Mouse (Mus musculus) megakaryocyte, embryonic 14.5 days (primary cell): ENCODE measurements around the gene Cxcl5. TPM values are rescaled to one million over a fixed set of nuclear protein-coding genes. Genes with fewer than 3 reads are reported as not detected.
"Not testable (repeated sequence)": the region's sequence is repeated elsewhere in the genome, so short reads cannot be mapped to it uniquely, and the experiment has no call there.

ENCODE experiments used
- H3K27me3 ChIP-seq: replicated peaks from 2 replicates; pipeline ENCODE3; 2012; ENCODE audit warnings: inconsistent platforms
- H3K36me3 ChIP-seq: replicated peaks from 2 replicates; pipeline ENCODE3; 2012; ENCODE audit warnings: low read length, inconsistent platforms, mixed read lengths
- H3K4me1 ChIP-seq: 2 replicates; pipeline ENCODE4 v1.6.1; 2012; ENCODE audit warnings: inconsistent platforms
- H3K4me3 ChIP-seq: replicated peaks from 2 replicates; pipeline ENCODE3; 2012; ENCODE audit warnings: moderate library complexity, mild to moderate bottlenecking, inconsistent platforms
- H3K9me3 ChIP-seq: 2 replicates; pipeline ENCODE4 v1.6.1; 2012; ENCODE audit warnings: inconsistent platforms
- FLI1 ChIP-seq: IDR thresholded peaks from 2 replicates; pipeline ENCODE4 v1.6.1; 2012; ENCODE audit warnings: low read length, inconsistent platforms, mixed read lengths
- GATA1 ChIP-seq: IDR thresholded peaks from 3 replicates; pipeline ENCODE4 v1.6.1; 2012; ENCODE audit warnings: mixed read lengths, low read length, inconsistent platforms, borderline replicate concordance
- polyA plus RNA-seq: library from polyadenylated mRNA; stranded (reverse); fragments of >175 nt; gene quantifications from 2 replicates; pipeline ENCODE4 v1.2.3, GENCODE M21; 2012; ENCODE audit warnings: low replicate concordance; ENCODE audit not compliant: insufficient read depth

The Cxcl5 gene
- polyA plus RNA-seq, 1 experiment = 0.36 TPM

DNA sequence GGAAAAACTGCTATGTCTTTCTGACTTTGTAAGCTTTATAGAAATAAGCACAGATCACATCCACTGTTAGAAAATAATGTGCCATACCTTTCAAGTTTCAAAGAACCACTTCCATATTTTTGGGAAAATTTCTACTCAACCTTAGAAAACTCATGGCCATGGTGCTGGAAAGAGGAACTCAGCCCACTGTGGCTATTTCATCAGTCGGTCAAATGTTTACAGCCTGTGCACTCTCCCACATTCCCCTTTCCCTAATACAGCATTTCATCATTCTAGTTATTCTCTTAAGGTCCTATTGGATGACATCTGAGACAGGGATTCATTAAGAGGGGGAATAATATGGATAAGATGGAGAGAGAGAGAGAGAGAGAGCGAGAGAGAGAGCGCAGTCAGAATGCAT is 24.5 kb downstream of the Cxcl5 start:
- Histone ChIP-seq H3K36me3 (no peaks in the 10 kb centered on the region), H3K27me3 (no peaks in the 10 kb centered on the region), H3K9me3 (no peaks in the 10 kb centered on the region), H3K4me3 (no peak overlapping the region), H3K4me1 (peaks cover 71% of the 10 kb centered on the region)
- TF ChIP-seq FLI1 (no peak), GATA1 (no peak)

DNA sequence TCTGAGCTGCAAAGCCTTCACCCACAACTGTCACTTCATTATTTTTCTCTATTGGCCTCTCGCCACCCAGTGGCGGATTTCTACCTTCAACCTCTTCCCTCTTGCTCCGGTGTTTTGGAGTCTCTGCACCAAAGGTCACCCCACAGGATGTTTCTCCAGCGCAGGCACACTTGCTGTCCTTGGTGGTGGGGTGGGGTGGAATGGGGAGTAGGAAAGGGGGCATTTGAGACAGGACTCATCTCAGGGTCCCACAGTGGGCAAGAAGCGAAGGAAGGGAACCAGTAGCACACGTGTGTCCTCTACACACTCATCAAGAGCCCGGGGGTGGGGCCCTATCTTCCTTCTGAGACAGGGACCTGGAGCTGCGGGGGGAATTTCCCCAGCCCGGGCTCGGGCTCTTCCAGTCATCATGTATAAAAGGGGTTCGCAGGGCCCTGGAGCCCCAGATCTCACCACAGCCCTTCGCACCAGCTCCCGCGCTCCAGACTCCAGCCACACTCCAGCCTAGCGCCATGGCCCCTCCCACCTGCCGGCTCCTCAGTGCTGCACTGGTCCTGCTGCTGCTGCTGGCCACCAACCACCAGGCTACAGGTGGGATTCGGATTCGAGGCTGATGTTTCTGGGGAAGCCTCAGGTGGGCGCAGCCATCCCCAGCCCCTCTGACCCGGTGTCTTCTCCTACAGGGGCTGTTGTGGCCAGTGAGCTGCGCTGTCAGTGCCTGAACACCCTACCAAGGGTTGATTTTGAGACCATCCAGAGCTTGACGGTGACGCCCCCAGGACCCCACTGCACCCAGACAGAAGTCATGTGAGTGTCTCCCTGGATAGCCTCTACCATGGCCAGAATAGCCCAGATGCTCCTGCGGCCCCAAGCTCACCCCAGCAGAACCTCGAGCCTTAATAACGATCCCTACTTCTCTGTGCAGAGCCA is 26.8 kb downstream of the Cxcl5 start, which contains the start of gene Cxcl3:
Gene Cxcl3, plus strand, starts transcription at position 445 of the 930 bp plus-strand sequence.
- Histone ChIP-seq H3K4me3 (peak within 1 kb of the TSS; percentile 90), H3K27me3 (no peaks in the 10 kb centered on the region), H3K9me3 (no peaks in the 10 kb centered on the region), H3K36me3 (no peaks in the 10 kb centered on the region), H3K4me1 (peaks cover 70% of the 10 kb centered on the region)
- TF ChIP-seq FLI1 (no peak), GATA1 (no peak)

GRCm38 (mm10) chr5:90788114-90788513 is 29.0 kb downstream of the Cxcl5 start:
- no peaks in the 10 kb centered on the region for H3K36me3 ChIP-seq
- H3K9me3 ChIP-seq = no peaks in the 10 kb centered on the region
- peaks cover 56% of the 10 kb centered on the region for H3K4me1 ChIP-seq
- TF ChIP-seq GATA1 = no peak
- TF ChIP-seq FLI1 = no peak
- no peak overlapping the region for H3K4me3 ChIP-seq
- no peaks in the 10 kb centered on the region for H3K27me3 ChIP-seq

DNA sequence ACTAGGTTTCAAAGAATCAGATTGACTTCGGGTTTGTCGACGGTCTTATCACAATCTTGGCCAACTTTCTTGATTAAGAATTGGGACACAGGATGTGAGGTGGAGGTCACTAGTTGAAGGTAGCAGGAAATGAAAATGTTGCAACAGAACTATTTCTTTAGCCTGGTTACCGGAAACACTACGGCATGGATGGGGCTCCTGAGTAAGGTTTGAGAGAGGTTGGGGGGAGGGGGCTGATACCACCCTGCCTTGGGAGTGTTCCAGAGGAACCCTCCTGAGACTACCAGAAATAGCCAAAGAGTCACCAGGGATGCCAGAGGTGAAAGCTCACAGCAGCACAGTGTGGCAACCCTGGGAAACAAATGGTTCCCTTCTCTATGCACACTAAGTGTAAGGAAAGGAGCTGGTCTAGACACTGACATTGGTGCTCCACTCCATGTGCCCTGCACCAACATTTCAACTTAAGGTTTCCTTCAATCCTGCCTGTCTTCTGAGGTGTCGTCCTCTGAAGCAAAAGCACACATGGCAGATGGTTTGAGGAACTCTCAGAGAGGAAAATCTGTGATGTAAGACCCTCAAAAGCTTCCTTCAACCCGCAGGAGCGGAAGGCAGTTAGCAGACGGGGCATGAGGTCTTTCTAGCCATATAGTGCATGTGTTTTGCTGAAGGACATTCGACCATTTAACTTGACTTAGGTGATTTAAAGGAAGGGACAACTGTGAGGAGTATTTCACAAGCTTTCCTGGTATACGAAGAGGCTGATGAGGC is 30.3 kb downstream of the Cxcl5 start:
- Histone ChIP-seq H3K4me3 (peak overlapping the region; percentile 48), H3K27me3 (no peaks in the 10 kb centered on the region), H3K36me3 (no peaks in the 10 kb centered on the region), H3K4me1 (peaks cover 44% of the 10 kb centered on the region), H3K9me3 (no peaks in the 10 kb centered on the region)
- no peak for TF ChIP-seq GATA1
- TF ChIP-seq FLI1 = no peak

DNA sequence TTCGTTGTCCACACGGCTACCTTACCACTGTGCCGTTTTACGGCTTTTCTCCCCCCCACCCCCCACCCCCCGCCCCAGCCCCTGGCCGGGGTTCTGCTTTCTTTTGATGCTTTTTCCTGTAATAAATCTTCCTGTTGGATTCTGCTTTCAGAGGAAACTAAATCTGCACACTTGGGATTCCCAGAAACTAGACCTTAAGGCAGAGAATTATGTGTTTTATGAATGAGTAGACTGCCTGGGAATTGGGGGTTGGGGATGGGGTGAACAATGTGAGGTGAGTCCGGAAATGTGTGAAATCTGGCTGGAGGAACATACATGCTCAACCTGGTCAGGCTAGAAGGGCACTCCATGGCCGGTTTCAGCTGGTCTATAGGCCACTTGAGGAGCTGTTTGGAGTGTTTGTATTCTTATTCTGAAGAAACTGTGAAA is 30.9 kb downstream of the Cxcl5 start:
- Histone ChIP-seq H3K27me3 (no peaks in the 10 kb centered on the region), H3K36me3 (no peaks in the 10 kb centered on the region), H3K9me3 (no peaks in the 10 kb centered on the region), H3K4me1 (peaks cover 38% of the 10 kb centered on the region), H3K4me3 (no peak overlapping the region)
- TF ChIP-seq GATA1 (no peak), FLI1 (no peak)

GRCm38 (mm10) chr5:90794195-90794625 is 35.0 kb downstream of the Cxcl5 start, which contains the start of gene Cxcl15:
Cxcl15 (plus strand) TSS chr5:90794534.
- TF ChIP-seq FLI1 (no peak), GATA1 (no peak)
- Histone ChIP-seq H3K36me3 (no peaks in the 10 kb centered on the region), H3K27me3 (no peaks in the 10 kb centered on the region), H3K4me3 (no peak within 1 kb of the TSS), H3K4me1 (peaks cover 25% of the 10 kb centered on the region), H3K9me3 (no peaks in the 10 kb centered on the region)

DNA sequence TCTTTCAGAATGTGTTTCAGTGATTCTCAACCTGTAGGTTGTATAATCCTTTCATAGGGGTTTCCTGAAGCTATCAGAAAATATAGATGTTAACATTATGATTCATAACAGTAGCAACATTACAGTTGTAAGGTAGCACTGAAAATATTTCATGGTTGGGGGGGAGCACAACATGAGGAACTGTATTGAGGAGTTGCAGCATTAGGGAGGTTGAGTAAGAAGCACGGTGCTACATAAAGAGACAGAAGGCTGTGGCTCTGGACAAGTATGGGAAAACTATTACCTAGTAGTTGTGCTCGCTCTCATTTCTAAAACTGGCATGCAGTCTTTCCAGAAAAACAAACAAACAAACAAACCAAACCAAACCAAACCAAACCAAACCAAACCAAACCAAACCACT is 36.2 kb downstream of the Cxcl5 start:
- H3K4me1 ChIP-seq = peaks cover 17% of the 10 kb centered on the region
- H3K4me3 ChIP-seq, H3K9me3 ChIP-seq, H3K27me3 ChIP-seq, H3K36me3 ChIP-seq: not testable (repeated sequence)

GRCm38 (mm10) chr5:90804574-90804973 is 45.4 kb downstream of the Cxcl5 start:
- no peaks in the 10 kb centered on the region for H3K27me3 ChIP-seq
- H3K9me3 ChIP-seq = no peaks in the 10 kb centered on the region
- H3K4me3 ChIP-seq = no peak overlapping the region
- H3K4me1 ChIP-seq = peaks cover 14% of the 10 kb centered on the region
- no peak for TF ChIP-seq FLI1
- TF ChIP-seq GATA1 = no peak
- no peaks in the 10 kb centered on the region for H3K36me3 ChIP-seq

DNA sequence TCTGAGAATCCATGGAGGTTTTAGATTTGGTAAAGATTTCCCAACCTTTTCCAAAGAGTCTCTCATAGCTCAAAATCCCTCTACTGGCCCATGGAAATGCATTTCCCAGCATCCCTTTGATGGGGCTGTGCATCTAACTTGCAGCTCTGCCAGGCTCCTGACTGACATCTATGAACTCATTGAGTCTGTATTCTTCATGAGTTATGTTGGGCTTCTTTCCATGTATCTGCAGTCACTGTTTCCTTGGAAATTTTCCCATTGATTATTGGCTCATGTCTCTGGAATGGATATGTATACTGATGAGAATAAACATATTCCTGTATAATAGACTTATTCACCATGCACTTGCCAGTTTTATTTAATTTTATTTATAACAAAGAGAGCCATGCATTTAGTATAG is 46.9 kb downstream of the Cxcl5 start:
- Histone ChIP-seq H3K9me3 (no peaks in the 10 kb centered on the region), H3K27me3 (peaks cover 2% of the 10 kb centered on the region), H3K4me3 (no peak overlapping the region), H3K4me1 (peaks cover 11% of the 10 kb centered on the region), H3K36me3 (no peaks in the 10 kb centered on the region)
- TF ChIP-seq FLI1 = no peak
- no peak for TF ChIP-seq GATA1

DNA sequence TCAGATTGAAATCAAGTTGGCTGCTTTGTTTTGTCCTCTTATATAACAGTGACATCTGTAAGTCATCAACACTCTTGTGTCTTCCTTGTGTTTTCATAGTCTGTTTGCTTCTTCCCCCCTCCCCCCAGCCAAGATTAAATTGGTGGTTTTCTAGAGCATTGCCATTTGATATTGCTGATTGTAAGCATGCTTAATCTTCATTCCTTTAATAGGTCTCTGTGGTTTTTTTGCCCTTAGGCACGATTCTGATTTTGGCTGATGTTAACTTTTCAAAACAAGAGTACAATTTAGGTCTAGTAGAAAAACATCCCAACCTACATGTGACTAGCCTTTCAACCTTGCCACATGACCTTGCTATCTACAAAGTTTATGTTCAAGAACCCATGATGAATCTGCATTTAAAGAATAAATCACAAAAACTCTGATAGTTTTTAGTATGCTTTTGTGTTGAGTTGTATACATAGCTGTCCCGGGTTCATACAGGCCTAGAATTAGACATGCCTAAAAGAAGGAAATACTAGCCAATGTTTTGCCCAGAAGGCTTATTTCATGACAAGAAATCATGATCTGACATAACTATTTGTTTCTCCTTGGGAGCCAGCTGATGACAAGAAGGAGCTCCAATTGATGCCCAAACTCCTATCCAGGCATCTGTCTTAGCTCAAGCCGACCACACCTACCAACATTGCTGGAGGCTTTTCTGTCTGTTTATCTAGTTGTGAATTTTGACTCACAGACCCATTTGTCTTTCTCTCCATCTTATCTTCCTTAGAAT is 48.2 kb downstream of the Cxcl5 start:
- Histone ChIP-seq H3K9me3 (no peaks in the 10 kb centered on the region), H3K4me1 (peaks cover 11% of the 10 kb centered on the region), H3K36me3 (no peaks in the 10 kb centered on the region), H3K27me3 (peaks cover 2% of the 10 kb centered on the region), H3K4me3 (no peak overlapping the region)
- TF ChIP-seq GATA1 (no peak), FLI1 (no peak)

Other genes starting within 250 kb of the Cxcl5 start
- gene Afm, start 240.4 kb upstream of the Cxcl5 start, polyA plus RNA-seq = not detected in 2 replicates
- 0.73 and 2.2 TPM in 2 replicates for gene 5830473C10Rik, start 198.3 kb upstream of the Cxcl5 start, polyA plus RNA-seq
- gene Rassf6, start 118.7 kb upstream of the Cxcl5 start, polyA plus RNA-seq = not detected in 2 replicates
- 127 and 345 TPM in 2 replicates for gene Ppbp, start 9.2 kb downstream of the Cxcl5 start, polyA plus RNA-seq
- gene Pf4, start 13.1 kb downstream of the Cxcl5 start, polyA plus RNA-seq = 1,238 and 4,927 TPM in 2 replicates
- gene Cxcl3, start 26.7 kb downstream of the Cxcl5 start, polyA plus RNA-seq = 13.4 and 15.8 TPM in 2 replicates
- gene Cxcl15, start 35.2 kb downstream of the Cxcl5 start, polyA plus RNA-seq = not detected in 2 replicates
- gene Cxcl1, start 131.9 kb downstream of the Cxcl5 start, polyA plus RNA-seq = 0.48 and 1.9 TPM in 2 replicates
- gene Cxcl2, start 144.5 kb downstream of the Cxcl5 start, polyA plus RNA-seq = 28.2 and 32.2 TPM in 2 replicates
- gene Mthfd2l, start 171.8 kb downstream of the Cxcl5 start, polyA plus RNA-seq = 8.5 and 10.8 TPM in 2 replicates